28 mouse cellular contexts compared by ENCODE assay signal in genomic region chr6:72249981-72250380, GRCm38 (mm10). TPM values are rescaled to one million over a fixed set of nuclear protein-coding genes. Genes with fewer than 3 reads are reported as not detected.
DNase-seq lines count a peak whose midpoint lies in the region; ATAC-seq and TF ChIP-seq lines count a peak whose summit lies in the region.
"Had no signal": no experiment of that assay in that cellular context is flagged by ENCODE, and none has a peak within 500 bp of the region (broad histone marks: within the 10 kb centered on the region; RNA-seq: fewer than 3 reads in every experiment).

No protein-coding gene starts in this region.

- in situ Hi-C loops in CH12.LX (cut with MboI; ENCODE audit: low pct_ligation_motif_present, low pct_unique_long_range_greater_than_20kb, low sequenced_read_pairs): no loop called here

- no peaks in the 10 kb centered on the region for H3K79me2 ChIP-seq in CH12.LX (replicated peaks; ENCODE audit: control insufficient read depth, extremely low read depth, insufficient read depth, poor library complexity, severe bottlenecking)
- no peaks in the 10 kb centered on the region for H3K79me2 ChIP-seq in heart, adult 2 months (replicated peaks; ENCODE audit: control insufficient read depth, insufficient read depth, low read length)

- peak; percentile 70 for DNase-seq in lung, postnatal 0 days (ENCODE audit: low spot score)
- DNase-seq in lung, postnatal 36 days: no peak
- no peak for DNase-seq in CH12.LX (ENCODE audit: extremely low read depth)
- DNase-seq in yolk sac, embryonic 10.5 days (ENCODE audit: low spot score): no peak
- no peak for DNase-seq in heart, adult 2 months
- DNase-seq: adrenal gland, adult 8-10 months; adrenal gland, postnatal 14 days; adrenal gland, postnatal 36 days; B cell, adult 2 months; cerebellum, adult 11-12 months; cerebellum, adult 2 months; cerebellum, adult 9-10 months; cerebellum, postnatal 10 days; cerebellum, postnatal 25 days; forebrain, postnatal 0 days had no signal

- no peak overlapping the region; the same call in 1 of the 2 replicates for H3K27ac ChIP-seq in lung, postnatal 0 days (ENCODE audit: low read length)
- H3K27ac ChIP-seq in CH12.LX (ENCODE audit: insufficient read depth, low read depth): no peak overlapping the region
- no peak overlapping the region for H3K27ac ChIP-seq in intestine, postnatal 0 days (ENCODE audit: low read depth, low read length)
- H3K27ac ChIP-seq in heart, adult 2 months: no peak overlapping the region
- H3K27ac ChIP-seq: embryonic facial prominence, embryonic 10.5 days; embryonic facial prominence, embryonic 12.5 days; forebrain, embryonic 13.5 days; forebrain, embryonic 15.5 days had no signal

- dilution Hi-C loops in CH12.LX (cut with MboI; ENCODE audit: extremely low pct_ligation_motif_present, extremely low pct_unique_long_range_greater_than_20kb, low sequenced_read_pairs): no loop called here

- no peaks in the 10 kb centered on the region for H3K9me3 ChIP-seq in lung, postnatal 0 days (ENCODE audit: low read length)
- no peaks in the 10 kb centered on the region for H3K9me3 ChIP-seq in CH12.LX (replicated peaks; ENCODE audit: low read length)
- no peaks in the 10 kb centered on the region for H3K9me3 ChIP-seq in intestine, postnatal 0 days (ENCODE audit: control insufficient read depth)
- H3K9me3 ChIP-seq: embryonic facial prominence, embryonic 10.5 days; embryonic facial prominence, embryonic 12.5 days; forebrain, embryonic 13.5 days; forebrain, embryonic 15.5 days had no signal

- no peak overlapping the region for H3K4me3 ChIP-seq in lung, postnatal 0 days (ENCODE audit: low read depth, low read length)
- H3K4me3 ChIP-seq in CH12.LX (replicated peaks in 1 of 3; ENCODE audit: low read depth in 2 of 3, low read length in 2 of 3, poor library complexity in 1 of 3): no peak overlapping the region
- no peak overlapping the region for H3K4me3 ChIP-seq in intestine, postnatal 0 days (ENCODE audit: low read depth, low read length)
- no peak overlapping the region for H3K4me3 ChIP-seq in heart, adult 2 months
- H3K4me3 ChIP-seq: embryonic facial prominence, embryonic 10.5 days; embryonic facial prominence, embryonic 12.5 days; forebrain, embryonic 13.5 days; forebrain, embryonic 15.5 days had no signal

- H3K4me1 ChIP-seq in lung, postnatal 0 days (ENCODE audit: insufficient read depth, low read depth, low read length): peaks cover 15% of the 10 kb centered on the region
- H3K4me1 ChIP-seq in CH12.LX (ENCODE audit: control insufficient read depth in 1 of 2, insufficient read depth in 2 of 2): peaks cover 14 to 42% of the 10 kb centered on the region in 2 experiments
- no peaks in the 10 kb centered on the region for H3K4me1 ChIP-seq in intestine, postnatal 0 days (replicated peaks; ENCODE audit: control insufficient read depth, insufficient read depth, low read length)
- peaks cover 11% of the 10 kb centered on the region for H3K4me1 ChIP-seq in heart, adult 2 months (ENCODE audit: control insufficient read depth, insufficient read depth, low read length)

- TF ChIP-seq CTCF in lung, postnatal 0 days (IDR thresholded peaks at IDR 0.05): no peak
- no peak for TF ChIP-seq CTCF in CH12.LX (conservative IDR thresholded peaks at IDR 0.05 in 1 of 2, IDR thresholded peaks at IDR 0.05 in 1 of 2; ENCODE audit: low read depth in 2 of 2, low read length in 2 of 2)
- no peak for TF ChIP-seq CTCF in intestine, postnatal 0 days (IDR thresholded peaks at IDR 0.05; ENCODE audit: low read depth)
- TF ChIP-seq CTCF in heart, adult 2 months (IDR thresholded peaks at IDR 0.05): no peak

- TF ChIP-seq POLR2A in CH12.LX (IDR thresholded peaks at IDR 0.05; ENCODE audit: low read depth, low read length): no peak
- TF ChIP-seq POLR2A in heart, adult 2 months (IDR thresholded peaks at IDR 0.05; ENCODE audit: insufficient read depth, low read depth, low read length): no peak

- peak; percentile 32; the same call in 1 of the 2 replicates for ATAC-seq in lung, postnatal 0 days
- peak; percentile 45; the same call in 1 of the 2 replicates for ATAC-seq in megakaryocyte, adult 5-6 weeks (ENCODE audit: poor library complexity, severe bottlenecking)
- ATAC-seq in intestine, postnatal 0 days: no peak
- ATAC-seq: CD4-positive, CD25-positive, alpha-beta regulatory T cell, adult 4 months; forebrain, embryonic 13.5 days; forebrain, embryonic 15.5 days; forebrain, postnatal 0 days had no signal

- TF ChIP-seq EP300 in lung, postnatal 0 days (IDR thresholded peaks at IDR 0.05): peak; percentile 12; the same call in 1 of the 2 replicates
- 0 out of 2 replicates have a peak, but pooled peaks have one; percentile 20 for TF ChIP-seq EP300 in CH12.LX (IDR thresholded peaks at IDR 0.05; ENCODE audit: low read length)
- no peak for TF ChIP-seq EP300 in heart, adult 2 months (IDR thresholded peaks at IDR 0.05; ENCODE audit: insufficient read depth, low read depth, low read length)

- intact Hi-C loops in heart, adult 2 months (cut with DNase I): no loop called here

- H3K9ac ChIP-seq in lung, postnatal 0 days (replicated peaks; ENCODE audit: low read depth): no peak overlapping the region
- H3K9ac ChIP-seq in CH12.LX (ENCODE audit: insufficient read depth, low read depth): no peak overlapping the region
- no peak overlapping the region for H3K9ac ChIP-seq in intestine, postnatal 0 days (ENCODE audit: low read depth, low read length)
- no peak overlapping the region for H3K9ac ChIP-seq in heart, adult 2 months (ENCODE audit: low read depth, low read length)
- H3K9ac ChIP-seq: embryonic facial prominence, embryonic 12.5 days; forebrain, embryonic 13.5 days; forebrain, embryonic 15.5 days; forebrain, postnatal 0 days had no signal

- H3K36me3 ChIP-seq in lung, postnatal 0 days (ENCODE audit: insufficient read depth, low read length): no peaks in the 10 kb centered on the region
- H3K36me3 ChIP-seq in CH12.LX (replicated peaks in 1 of 2; ENCODE audit: control insufficient read depth in 1 of 2, insufficient read depth in 1 of 2, low read length in 1 of 2): no peaks in the 10 kb centered on the region
- no peaks in the 10 kb centered on the region for H3K36me3 ChIP-seq in intestine, postnatal 0 days (ENCODE audit: control insufficient read depth, insufficient read depth)
- no peaks in the 10 kb centered on the region for H3K36me3 ChIP-seq in heart, adult 2 months (ENCODE audit: control insufficient read depth, insufficient read depth, low read length)
- H3K36me3 ChIP-seq: embryonic facial prominence, embryonic 10.5 days; embryonic facial prominence, embryonic 12.5 days; forebrain, embryonic 15.5 days had no signal

- no peaks in the 10 kb centered on the region for H3K27me3 ChIP-seq in lung, postnatal 0 days (replicated peaks; ENCODE audit: insufficient read depth, low read length)
- H3K27me3 ChIP-seq in CH12.LX (replicated peaks): peaks cover 35% of the 10 kb centered on the region
- no peaks in the 10 kb centered on the region for H3K27me3 ChIP-seq in intestine, postnatal 0 days (replicated peaks; ENCODE audit: control insufficient read depth, insufficient read depth, low read length)
- no peaks in the 10 kb centered on the region for H3K27me3 ChIP-seq in heart, adult 2 months (ENCODE audit: control insufficient read depth, insufficient read depth, low read length)
- H3K27me3 ChIP-seq: embryonic facial prominence, embryonic 12.5 days; forebrain, embryonic 13.5 days; forebrain, embryonic 15.5 days had no signal

- H3K4me2 ChIP-seq in lung, postnatal 0 days (replicated peaks; ENCODE audit: low read depth, low read length): no peak overlapping the region
- no peak overlapping the region; the same call in 1 of the 2 replicates for H3K4me2 ChIP-seq in CH12.LX (ENCODE audit: insufficient read depth, low read depth, poor library complexity, severe bottlenecking)
- H3K4me2 ChIP-seq in intestine, postnatal 0 days (replicated peaks; ENCODE audit: low read depth): no peak overlapping the region
- H3K4me2 ChIP-seq: embryonic facial prominence, embryonic 12.5 days; forebrain, embryonic 13.5 days; forebrain, embryonic 15.5 days had no signal

- no peak for TF ChIP-seq RAD21 in CH12.LX (IDR thresholded peaks at IDR 0.05; ENCODE audit: low read depth, low read length)

- 74% methylated on average over 4 of the region's 4 CpGs for WGBS in lung, postnatal 0 days
- WGBS in intestine, postnatal 0 days: 90% methylated on average over 4 of the region's 4 CpGs
- 93% methylated on average over 4 of the region's 4 CpGs for WGBS in heart, adult 2 months

TF ChIP-seq in CH12.LX, 34 proteins besides CTCF, POLR2A, EP300 and RAD21 (continues in another document):
- TF ChIP-seq PAX5 (IDR thresholded peaks at IDR 0.05; ENCODE audit: low read length) (no peak), MEF2A (IDR thresholded peaks at IDR 0.05; ENCODE audit: borderline replicate concordance, low read depth, low read length) (no peak), E2F4 (IDR thresholded peaks at IDR 0.05; ENCODE audit: insufficient replicate concordance, low read depth, low read length) (no peak), JUN (IDR thresholded peaks at IDR 0.05; ENCODE audit: insufficient read depth, low read depth, low read length) (no peak), BHLHE40 (IDR thresholded peaks at IDR 0.05; ENCODE audit: low read depth, low read length) (0 out of 2 replicates have a peak, but pooled peaks have one; percentile 29), GABPA (IDR thresholded peaks at IDR 0.05; ENCODE audit: insufficient replicate concordance, low read depth, low read length) (no peak), USF2 (conservative IDR thresholded peaks at IDR 0.05; ENCODE audit: low read depth, low read length) (no peak), ELF1 (IDR thresholded peaks at IDR 0.05; ENCODE audit: low read depth, low read length) (no peak)

RNA-seq across cellular contexts. Expression of gene Atoh8, which starts 14.6 kb away (rescaled TPM):
- 17.3 and 20.6 TPM in 2 replicates for polyA plus RNA-seq in lung, postnatal 0 days (2015; fragmentation: Nextera tagmentation; extraction: Ambion mirVana)
- total RNA-seq in CH12.LX (2012; rRNA removed) (4.7 and 5.0 TPM in 2 replicates), CH12.LX (2014; rRNA removed) (0.23 and 0.31 TPM in 2 replicates)
- polyA plus RNA-seq in CH12.LX (2012; ENCODE audit: insufficient read length, low read depth): 1.1 and 1.6 TPM in 2 replicates
- 0.22 TPM in 1 of 2 replicates, not detected in the other for total RNA-seq in megakaryocyte, adult 5-6 weeks (2015)
- 0.51 TPM in 1 of 2 replicates, not detected in the other for total RNA-seq in megakaryocyte, adult 5-6 weeks (2017)
- polyA plus RNA-seq in intestine, postnatal 0 days (2015; fragmentation: Nextera tagmentation; extraction: Ambion mirVana): 3.7 and 4.5 TPM in 2 replicates
- 10 to 100 TPM; 11.0 to 13.5 TPM for total RNA-seq in heart, adult 2 months (2021)
- 9.3 and 12.7 TPM in 2 replicates for polyA plus RNA-seq in heart, adult 2 months (2012; rRNA removed)
- total RNA-seq: MEL had no signal
- polyA plus RNA-seq: CD4-positive, CD25-positive, alpha-beta regulatory T cell, adult 4 months had no signal

RNA-seq across cellular contexts. Expression of gene Sftpb, which starts 54.4 kb away (rescaled TPM):
- polyA plus RNA-seq in lung, postnatal 0 days (2015; fragmentation: Nextera tagmentation; extraction: Ambion mirVana): 1,292 and 1,589 TPM in 2 replicates
- total RNA-seq in CH12.LX (2012; rRNA removed): not detected in 2 replicates
- total RNA-seq in CH12.LX (2014; rRNA removed): not detected in 2 replicates
- not detected in 2 replicates for polyA plus RNA-seq in CH12.LX (2012; ENCODE audit: insufficient read length, low read depth)
- total RNA-seq in megakaryocyte, adult 5-6 weeks (2015): 0.60 TPM in 1 of 2 replicates, not detected in the other
- not detected in 2 replicates for total RNA-seq in megakaryocyte, adult 5-6 weeks (2017)
- 0.09 and 0.35 TPM in 2 replicates for polyA plus RNA-seq in intestine, postnatal 0 days (2015; fragmentation: Nextera tagmentation; extraction: Ambion mirVana)
- total RNA-seq in heart, adult 2 months (2021): not detected
- polyA plus RNA-seq in heart, adult 2 months (2012; rRNA removed): 9.1 TPM in 1 of 2 replicates, not detected in the other
- total RNA-seq: adrenal gland, adult 18-20 months; adrenal gland, adult 8-10 months; adrenal gland, postnatal 36 days; ES-E14; forebrain, postnatal 0 days; MEL had no signal
- polyA plus RNA-seq: CD4-positive, CD25-positive, alpha-beta regulatory T cell, adult 4 months; cerebellum, adult 2 months; cortical plate, adult 2 months; embryonic facial prominence, embryonic 10.5 days; embryonic facial prominence, embryonic 12.5 days; embryonic facial prominence, embryonic 14.5 days; forebrain, embryonic 11.5 days; forebrain, embryonic 13.5 days had no signal

Comparison
In these comparisons a context has a peak if more than half of its experiments do, and no peak if none do; other contexts are left out.
1. RNA of gene Sftpb, which starts 54.4 kb away (polyA plus RNA-seq): 1,292 to 1,589 TPM in lung, postnatal 0 days; 9.1 TPM in heart, adult 2 months, 0.09 to 0.35 TPM in intestine, postnatal 0 days and not detected in CH12.LX; every median in the first group is over 100 times any median in the second.